Comparison of ENCODE assay signal across 8 mouse cellular contexts in genomic region chr14:55438193-55438784, GRCm38 (mm10). TPM values are rescaled to one million over a fixed set of nuclear protein-coding genes. Genes with fewer than 3 reads are reported as not detected.
DNase-seq lines count a peak whose midpoint lies in the region; ATAC-seq and TF ChIP-seq lines count a peak whose summit lies in the region.

No protein-coding gene starts in this region.

- peak; percentile 85 for TF ChIP-seq CTCF in cortical plate, adult 2 months (IDR thresholded peaks at IDR 0.05; ENCODE audit: extremely low read depth, insufficient read depth, low read length)
- TF ChIP-seq CTCF in heart, postnatal 0 days (IDR thresholded peaks at IDR 0.05; ENCODE audit: low read depth): peak; percentile 92
- TF ChIP-seq CTCF in olfactory bulb, adult 2 months (IDR thresholded peaks at IDR 0.05; ENCODE audit: insufficient read depth, low read depth, low read length): peak; percentile 78

- no peak overlapping the region for H3K9ac ChIP-seq in heart, postnatal 0 days (replicated peaks; ENCODE audit: low read depth, low read length)

- peaks cover 2% of the 10 kb centered on the region for H3K4me1 ChIP-seq in cortical plate, adult 2 months (ENCODE audit: control insufficient read depth, insufficient read depth, low read length)
- peaks cover 10% of the 10 kb centered on the region for H3K4me1 ChIP-seq in heart, postnatal 0 days (ENCODE audit: control insufficient read depth, insufficient read depth)
- peaks cover 4% of the 10 kb centered on the region; the same call in 1 of the 2 replicates for H3K4me1 ChIP-seq in limb, embryonic 10.5 days
- H3K4me1 ChIP-seq in olfactory bulb, adult 2 months (ENCODE audit: control insufficient read depth, insufficient read depth, low read length): no peaks in the 10 kb centered on the region

- H3K36me3 ChIP-seq in heart, postnatal 0 days (replicated peaks; ENCODE audit: control insufficient read depth, insufficient read depth, low read length): no peaks in the 10 kb centered on the region
- no peaks in the 10 kb centered on the region for H3K36me3 ChIP-seq in limb, embryonic 10.5 days

- H3K27ac ChIP-seq in cortical plate, adult 2 months (ENCODE audit: insufficient read depth, low read length): no peak overlapping the region
- no peak overlapping the region for H3K27ac ChIP-seq in heart, postnatal 0 days (ENCODE audit: low read depth)
- no peak overlapping the region for H3K27ac ChIP-seq in limb, embryonic 10.5 days
- H3K27ac ChIP-seq in olfactory bulb, adult 2 months (ENCODE audit: insufficient read depth, low read depth, low read length): no peak overlapping the region

- no peak for TF ChIP-seq EP300 in heart, postnatal 0 days (IDR thresholded peaks at IDR 0.05; ENCODE audit: low read depth)

- no peak overlapping the region for H3K4me3 ChIP-seq in cortical plate, adult 2 months (ENCODE audit: insufficient read depth, low read length)
- H3K4me3 ChIP-seq in heart, postnatal 0 days (ENCODE audit: low read depth, low read length): no peak overlapping the region
- no peak overlapping the region for H3K4me3 ChIP-seq in limb, embryonic 10.5 days
- H3K4me3 ChIP-seq in olfactory bulb, adult 2 months (ENCODE audit: insufficient read depth, low read depth, low read length): no peak overlapping the region

- H3K9me3 ChIP-seq in heart, postnatal 0 days (replicated peaks; ENCODE audit: control insufficient read depth, low read length): no peaks in the 10 kb centered on the region
- H3K9me3 ChIP-seq in limb, embryonic 10.5 days (replicated peaks): no peaks in the 10 kb centered on the region

- no peak overlapping the region for H3K4me2 ChIP-seq in heart, postnatal 0 days (ENCODE audit: low read depth, low read length)

- TF ChIP-seq POLR2A in cortical plate, adult 2 months (IDR thresholded peaks at IDR 0.05; ENCODE audit: extremely low read depth, insufficient read depth, low read length): no peak
- no peak for TF ChIP-seq POLR2A in olfactory bulb, adult 2 months (IDR thresholded peaks at IDR 0.05; ENCODE audit: insufficient read depth, low read depth, low read length)

- no peaks in the 10 kb centered on the region for H3K27me3 ChIP-seq in heart, postnatal 0 days (ENCODE audit: control insufficient read depth, insufficient read depth, low read length)
- H3K27me3 ChIP-seq in limb, embryonic 10.5 days (ENCODE audit: low read depth, poor library complexity, severe bottlenecking): no peaks in the 10 kb centered on the region

- peak; percentile 65 for DNase-seq in layer of hippocampus, adult 11-12 months (ENCODE audit: low spot score)
- DNase-seq in layer of hippocampus, adult 9-10 months (ENCODE audit: low spot score): no peak
- DNase-seq in adrenal gland, adult 18-20 months (ENCODE audit: low spot score in 2 of 2): peak; percentile 56 to 67
- DNase-seq in heart, postnatal 0 days (ENCODE audit: low spot score): peak; percentile 47
- peak; percentile 63 for DNase-seq in limb, embryonic 10.5 days (ENCODE audit: low spot score)
- DNase-seq in thymus, postnatal 4 days: peak; percentile 80

- peak; percentile 44 for ATAC-seq in heart, postnatal 0 days (ENCODE audit: insufficient read depth, low read depth)

- WGBS in heart, postnatal 0 days: 26% methylated on average over 6 of the region's 6 CpGs
- 39% methylated on average over 6 of the region's 6 CpGs for WGBS in limb, embryonic 10.5 days
- 37% methylated on average over 6 of the region's 6 CpGs for WGBS in olfactory bulb, adult 2 months

RNA-seq across cellular contexts. Expression of gene Dhrs4, which starts 40.3 kb away (rescaled TPM):
- total RNA-seq in adrenal gland, adult 18-20 months (2021): 100 to 1,000 TPM in 1 of 2 experiments, 10 to 100 TPM in 1; 79.4 to 114 TPM
- 14.3 and 16.0 TPM in 2 replicates for polyA plus RNA-seq in cortical plate, adult 2 months (2012; rRNA removed)
- 36.5 and 48.8 TPM in 2 replicates for total RNA-seq in heart, postnatal 0 days (2014; rRNA removed; ENCODE audit: low replicate concordance)
- 82.5 and 83.3 TPM in 2 replicates for polyA plus RNA-seq in heart, postnatal 0 days (2015; fragmentation: Nextera tagmentation; extraction: Ambion mirVana)
- 74.5 and 83.2 TPM in 2 replicates for polyA plus RNA-seq in limb, embryonic 10.5 days (2016; fragmentation: Nextera tagmentation; extraction: Ambion mirVana)
- polyA plus RNA-seq in olfactory bulb, adult 2 months (2012; ENCODE audit: insufficient read depth, insufficient read length, low replicate concordance, missing spikeins): not detected in 2 replicates

RNA-seq across cellular contexts. Expression of gene Carmil3, which starts 52.2 kb away (rescaled TPM):
- 1 to 10 TPM; 4.8 to 5.4 TPM for total RNA-seq in adrenal gland, adult 18-20 months (2021)
- polyA plus RNA-seq in cortical plate, adult 2 months (2012; rRNA removed): 56.0 and 63.7 TPM in 2 replicates
- total RNA-seq in heart, postnatal 0 days (2014; rRNA removed; ENCODE audit: low replicate concordance): 3.4 and 6.1 TPM in 2 replicates
- polyA plus RNA-seq in heart, postnatal 0 days (2015; fragmentation: Nextera tagmentation; extraction: Ambion mirVana): 0.49 and 0.56 TPM in 2 replicates
- polyA plus RNA-seq in limb, embryonic 10.5 days (2016; fragmentation: Nextera tagmentation; extraction: Ambion mirVana): 2.4 and 2.9 TPM in 2 replicates
- polyA plus RNA-seq in olfactory bulb, adult 2 months (2012; ENCODE audit: insufficient read depth, insufficient read length, low replicate concordance, missing spikeins): not detected in 2 replicates

Comparison
In these comparisons a context has a peak if more than half of its experiments do, and no peak if none do; other contexts are left out.
1. RNA of gene Dhrs4, which starts 40.3 kb away (polyA plus RNA-seq): 82.5 to 83.3 TPM in heart, postnatal 0 days, 74.5 to 83.2 TPM in limb, embryonic 10.5 days and 14.3 to 16.0 TPM in cortical plate, adult 2 months; not detected in olfactory bulb, adult 2 months; every median in the first group is over 10 times any median in the second.
2. RNA of gene Carmil3, which starts 52.2 kb away (polyA plus RNA-seq): 56.0 to 63.7 TPM in cortical plate, adult 2 months; 2.4 to 2.9 TPM in limb, embryonic 10.5 days, 0.49 to 0.56 TPM in heart, postnatal 0 days and not detected in olfactory bulb, adult 2 months; every median in the first group is over 10 times any median in the second.
3. Peak in every context shown above with its lines, with median percentiles within 50 percentile points of each other: CTCF ChIP-seq.